Mouse (Mus musculus) cerebellum, adult 18-20 months (tissue): ENCODE measurements around the gene Sesn2.
"Not testable (repeated sequence)": the region's sequence is repeated elsewhere in the genome, so short reads cannot be mapped to it uniquely, and the experiment has no call there.

Experiments used
- DNase-seq, 2 experiments: peaks; one replicate each; pipeline ENCODE4 v3.0.0; 2021

Gene Sesn2

GRCm38 (mm10) chr4:132510352-132510798 is at the start of gene Sesn2:
Gene Sesn2 (minus strand): TSS chr4:132510501.
- DNase-seq: peak; percentile 96 to 98

- DNase-seq: not testable (repeated sequence)
Measured at GRCm38 (mm10) chr4:132555550-132555949, 45.2 kb upstream of the Sesn2 start.

GRCm38 (mm10) chr4:132554653-132555052 is 44.4 kb upstream of the Sesn2 start:
- no peak for DNase-seq

- no peak for DNase-seq
Measured at GRCm38 (mm10) chr4:132554221-132554620, 43.9 kb upstream of the Sesn2 start.

GRCm38 (mm10) chr4:132545851-132546250 is 35.5 kb upstream of the Sesn2 start:
- peak; percentile 74 to 77 for DNase-seq

- DNase-seq: no peak
Measured at GRCm38 (mm10) chr4:132542724-132543123, 32.4 kb upstream of the Sesn2 start.

- DNase-seq: no peak
Measured at GRCm38 (mm10) chr4:132541413-132541812, 31.1 kb upstream of the Sesn2 start.

GRCm38 (mm10) chr4:132539481-132539880 is 29.2 kb upstream of the Sesn2 start:
- DNase-seq: no peak

GRCm38 (mm10) chr4:132535406-132536121 is 25.3 kb upstream of the Sesn2 start, which contains the start of gene Dnajc8:
Gene Dnajc8 (plus strand): TSS chr4:132535550.
- DNase-seq: peak; percentile 96 to 97

GRCm38 (mm10) chr4:132532981-132533916 is 22.9 kb upstream of the Sesn2 start, which contains the start of gene Atpif1:
Gene Atpif1 (minus strand): TSS chr4:132533659.
- peak; percentile 89 to 95 for DNase-seq

- no peak for DNase-seq
Measured at GRCm38 (mm10) chr4:132532496-132532895, 22.2 kb upstream of the Sesn2 start.

- no peak for DNase-seq
Measured at GRCm38 (mm10) chr4:132530033-132530804, 19.9 kb upstream of the Sesn2 start.

- no peak for DNase-seq
Measured at GRCm38 (mm10) chr4:132529344-132529743, 19.0 kb upstream of the Sesn2 start.

GRCm38 (mm10) chr4:132527917-132528522 is 17.7 kb upstream of the Sesn2 start:
- DNase-seq: no peak

- DNase-seq: no peak
Measured at GRCm38 (mm10) chr4:132526678-132527077, 16.4 kb upstream of the Sesn2 start.

GRCm38 (mm10) chr4:132524808-132525207 is 14.5 kb upstream of the Sesn2 start:
- no peak for DNase-seq

GRCm38 (mm10) chr4:132524321-132524741 is 14.0 kb upstream of the Sesn2 start:
- no peak for DNase-seq

GRCm38 (mm10) chr4:132519188-132519587 is 8.9 kb upstream of the Sesn2 start:
- DNase-seq: no peak

- DNase-seq: no peak
Measured at GRCm38 (mm10) chr4:132518066-132518465, 7.8 kb upstream of the Sesn2 start.

- peak; percentile 83 to 94 for DNase-seq
Measured at GRCm38 (mm10) chr4:132515369-132516155, 5.3 kb upstream of the Sesn2 start.

GRCm38 (mm10) chr4:132514555-132515135 is 4.3 kb upstream of the Sesn2 start:
- DNase-seq: peak; percentile 80 to 92
